Mouse (Mus musculus): ENCODE results near the gene Prr12. TPM values are rescaled to one million over a fixed set of nuclear protein-coding genes. Genes with fewer than 3 reads are reported as not detected.

Prr12 gene
- total RNA-seq, 2 experiments from 2014 or later, result 77.6 to 81.4 TPM

DNA sequence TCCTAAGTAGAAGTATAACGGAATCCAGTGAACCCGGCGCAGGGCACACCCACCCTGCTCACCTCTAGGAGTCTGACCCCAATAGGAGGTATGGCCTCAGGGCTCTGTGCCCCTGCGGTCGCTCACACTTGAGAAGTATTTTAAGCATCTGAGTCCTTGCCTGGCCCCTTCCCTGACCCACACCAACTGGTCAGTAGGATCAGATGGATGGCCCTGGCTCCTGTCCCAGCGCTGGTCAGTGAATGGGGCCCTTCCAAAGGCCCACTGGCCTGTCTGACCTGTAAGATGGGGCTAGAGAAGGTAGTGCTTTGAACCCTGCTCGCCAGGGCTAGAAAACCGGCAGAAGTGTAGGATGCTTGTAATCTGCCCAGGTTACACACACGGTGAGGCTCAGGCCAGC is 11.8 kb downstream of the Prr12 start:
- H3K27ac ChIP-seq, result no peak overlapping the region

DNA sequence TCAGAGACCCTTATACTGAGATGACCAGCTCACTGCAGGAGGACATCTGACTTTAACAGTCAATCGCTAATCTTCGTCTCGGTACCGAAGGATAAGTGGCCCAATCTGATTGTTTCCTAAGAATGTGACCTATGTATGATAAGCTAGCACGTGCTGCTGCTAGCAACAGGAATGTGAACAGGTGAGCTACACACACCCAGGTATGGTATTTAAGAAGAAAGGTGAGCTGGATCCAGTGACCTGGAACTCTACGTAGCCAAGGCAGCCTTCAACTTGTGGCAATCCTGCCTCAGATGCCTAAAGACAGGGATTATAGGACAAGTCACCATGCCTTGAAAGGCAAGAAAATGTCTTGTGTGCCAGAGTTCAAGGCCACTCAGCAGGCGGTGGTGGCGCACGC is 14.3 kb downstream of the Prr12 start:
- no peak for DNase-seq (ENCODE audit: low spot score in 2 of 2)
- no peak overlapping the region for H3K4me3 ChIP-seq
- H3K27ac ChIP-seq, result no peak overlapping the region
- no peak for TF ChIP-seq CTCF (conservative IDR thresholded peaks at IDR 0.05)

More for the DNA sequence above, 11.8 kb downstream of the Prr12 start:
- no peak for TF ChIP-seq CTCF (conservative IDR thresholded peaks at IDR 0.05)
- DNase-seq (ENCODE audit: low spot score in 2 of 2), result no peak
- no peak overlapping the region for H3K4me3 ChIP-seq

DNA sequence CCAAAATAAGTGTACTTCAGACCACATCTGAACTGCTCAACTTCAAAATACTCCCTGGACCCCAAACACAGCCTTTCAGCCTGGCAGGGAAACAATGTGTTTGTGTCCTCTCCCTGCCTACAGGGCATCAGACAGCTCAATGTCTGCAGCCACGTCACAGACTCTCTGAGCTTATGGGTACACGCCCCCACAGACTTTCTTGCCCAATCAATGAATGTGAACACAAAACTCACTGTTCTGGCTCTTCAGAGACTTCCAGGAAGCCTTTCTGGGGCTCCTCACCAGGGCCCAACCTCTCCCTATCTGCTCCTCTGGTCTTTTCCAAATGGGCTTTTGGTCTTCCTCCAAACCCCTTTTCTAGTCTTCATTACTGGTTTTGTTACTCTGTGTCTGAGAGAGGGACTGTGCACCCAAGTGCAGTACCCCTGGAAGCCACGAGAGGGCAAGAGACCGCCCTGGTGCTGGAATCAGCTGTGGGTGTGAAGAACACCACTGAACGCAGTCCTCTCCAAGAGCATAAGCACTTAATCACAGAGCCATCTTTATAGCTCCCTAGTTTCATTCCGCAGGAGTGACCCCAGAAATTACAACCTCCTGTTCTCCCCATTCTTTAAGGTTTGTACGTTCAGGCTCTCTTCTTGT is 14.8 kb downstream of the Prr12 start:
- H3K4me3 ChIP-seq, result no peak overlapping the region
- DNase-seq (ENCODE audit: low spot score in 2 of 2), result no peak
- peak; percentile 88 for TF ChIP-seq CTCF (conservative IDR thresholded peaks at IDR 0.05)
- H3K27ac ChIP-seq, result no peak overlapping the region

DNA sequence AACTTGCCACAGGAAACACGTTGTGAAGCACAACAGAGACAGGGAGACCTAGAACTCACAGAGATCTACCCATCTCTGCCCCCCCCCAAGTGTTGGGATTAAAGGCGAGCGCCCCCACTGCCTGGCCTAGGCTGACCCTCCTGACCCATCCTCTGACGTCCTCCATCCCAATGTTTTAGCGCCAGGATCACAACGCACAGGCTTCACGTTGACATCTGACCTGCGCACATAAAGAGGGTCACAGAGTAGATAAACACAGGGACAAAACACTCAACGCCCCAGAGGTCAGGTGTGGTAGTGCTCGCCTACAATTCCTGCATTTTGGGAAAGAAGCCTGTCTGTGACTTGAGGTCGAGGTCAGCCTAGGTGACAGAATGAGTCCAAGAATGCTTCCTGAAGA is 16.0 kb downstream of the Prr12 start:
- no peak; the same call in 1 of the 2 replicates for TF ChIP-seq CTCF (conservative IDR thresholded peaks at IDR 0.05)
- no peak overlapping the region for H3K4me3 ChIP-seq
- no peak overlapping the region for H3K27ac ChIP-seq
- DNase-seq (ENCODE audit: low spot score in 2 of 2), result no peak

DNA sequence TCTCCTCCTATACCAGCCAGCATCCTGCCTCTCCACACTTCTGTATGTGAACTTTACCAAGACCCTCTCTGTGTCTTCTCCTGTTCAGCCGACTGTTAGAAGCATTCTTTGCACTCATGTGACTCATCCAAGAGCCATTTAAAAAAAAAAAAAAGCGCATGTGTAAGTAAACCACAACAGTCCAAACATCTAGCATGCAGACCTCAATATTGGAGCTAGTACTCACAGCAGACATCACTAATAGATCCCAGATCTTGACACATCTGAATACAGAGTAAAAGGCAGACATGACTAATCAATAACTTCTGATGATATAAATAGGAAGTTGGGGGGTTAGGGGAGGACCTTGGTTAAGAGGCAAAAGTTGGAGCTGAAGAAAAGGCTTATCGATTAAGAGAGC is 17.1 kb downstream of the Prr12 start:
- Histone ChIP-seq H3K27ac (no peak overlapping the region), H3K4me3 (no peak overlapping the region)
- no peak for TF ChIP-seq CTCF (conservative IDR thresholded peaks at IDR 0.05)
- no peak for DNase-seq (ENCODE audit: low spot score in 2 of 2)

DNA sequence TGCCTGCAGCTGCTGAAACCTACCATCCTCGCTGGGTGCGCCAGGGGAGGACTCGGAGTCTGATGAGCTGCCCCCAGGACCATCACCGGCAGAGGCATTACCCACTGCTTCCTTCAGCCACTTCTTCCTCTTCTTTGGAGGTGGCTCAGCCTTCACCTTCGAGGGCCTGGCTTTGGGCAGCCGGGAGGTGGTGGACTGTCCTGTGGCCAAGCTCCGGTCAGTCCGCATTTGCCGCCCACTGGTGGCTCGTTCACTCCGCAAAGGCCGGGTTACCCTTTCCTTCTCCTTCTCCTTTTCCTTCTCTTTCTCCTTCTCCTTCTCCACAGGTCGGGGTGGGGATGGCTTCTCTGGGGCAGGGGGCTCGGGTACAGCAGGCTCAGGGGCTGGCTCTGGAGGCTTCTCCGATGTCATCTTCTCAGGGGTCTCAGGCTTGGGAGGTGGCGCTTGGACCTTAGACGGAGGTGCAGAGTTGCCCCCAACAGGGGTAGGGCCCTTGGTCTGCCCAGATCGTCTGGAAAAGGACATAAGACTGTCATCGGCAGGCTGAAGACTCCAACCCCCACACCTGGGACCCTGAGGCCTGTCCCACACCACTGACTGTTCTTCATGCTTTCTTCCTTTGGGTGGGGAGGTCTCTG is 18.8 kb downstream of the Prr12 start:
- Histone ChIP-seq H3K4me3 (no peak overlapping the region), H3K27ac (no peak overlapping the region)
- DNase-seq (ENCODE audit: low spot score in 2 of 2), result no peak
- TF ChIP-seq CTCF (conservative IDR thresholded peaks at IDR 0.05), result no peak

DNA sequence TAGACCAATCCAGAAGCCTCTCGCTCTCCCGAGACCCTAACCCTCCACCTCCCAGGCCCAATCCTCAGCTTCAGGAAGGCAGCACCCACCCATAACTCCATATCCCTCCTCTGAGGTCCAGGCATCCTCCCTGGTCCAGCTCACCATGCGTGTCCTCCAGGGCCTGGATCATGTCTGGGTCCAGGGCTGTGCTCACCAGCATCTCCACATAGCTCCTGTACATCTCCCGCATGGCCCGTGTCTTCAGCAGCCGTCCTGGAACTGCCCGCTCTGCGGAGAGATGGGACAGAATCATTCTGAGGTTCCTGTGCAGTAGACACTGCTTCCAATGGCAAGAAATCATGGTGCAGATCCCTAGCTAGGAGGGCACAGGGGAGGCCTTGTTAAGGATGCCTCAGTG is 21.8 kb downstream of the Prr12 start:
- no peak for TF ChIP-seq CTCF (conservative IDR thresholded peaks at IDR 0.05)
- H3K4me3 ChIP-seq, result no peak overlapping the region
- H3K27ac ChIP-seq, result no peak overlapping the region
- DNase-seq (ENCODE audit: low spot score in 2 of 2), result no peak

DNA sequence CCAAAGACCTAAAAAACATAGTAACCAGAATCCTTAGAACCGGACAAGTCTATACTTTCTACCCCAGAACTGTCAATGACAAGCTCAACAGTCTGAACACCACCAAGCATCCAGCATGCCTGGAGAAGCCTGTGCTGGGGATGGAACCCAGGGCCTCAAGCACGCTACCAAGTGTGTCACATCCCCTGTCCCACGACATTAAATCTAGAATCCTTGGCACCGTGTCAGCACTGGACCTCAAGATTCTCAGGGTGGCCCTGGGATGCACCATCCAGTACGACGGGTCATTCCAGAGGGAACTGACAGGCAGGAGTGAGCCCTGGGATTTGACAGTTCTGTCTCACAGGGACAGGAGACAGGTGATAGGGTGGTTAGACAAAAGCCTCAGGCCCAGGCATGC is 22.7 kb downstream of the Prr12 start:
- DNase-seq (ENCODE audit: low spot score in 2 of 2), result no peak
- no peak for TF ChIP-seq CTCF (conservative IDR thresholded peaks at IDR 0.05)
- Histone ChIP-seq H3K4me3 (no peak overlapping the region), H3K27ac (no peak overlapping the region)

DNA sequence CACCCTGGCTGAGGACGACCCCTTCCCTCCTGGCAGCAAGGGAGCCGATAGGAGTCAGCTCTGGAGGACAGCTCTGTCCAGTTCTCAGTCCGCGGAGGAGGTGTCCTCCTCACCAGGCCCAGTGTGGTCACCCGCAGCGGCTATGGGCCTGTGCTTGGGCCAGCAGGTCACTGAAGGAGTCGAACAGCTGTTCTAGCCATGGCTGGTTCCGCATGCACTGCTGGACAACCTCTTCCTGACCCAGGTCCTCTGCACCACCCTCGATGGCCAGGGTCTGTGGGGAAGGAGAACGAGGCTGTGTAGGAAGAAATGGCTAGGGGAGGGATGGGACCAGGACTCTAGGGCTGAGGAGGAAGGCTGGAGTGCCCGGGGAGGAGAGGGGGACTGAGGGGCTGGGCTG is 24.3 kb downstream of the Prr12 start:
- Histone ChIP-seq H3K4me3 (no peak overlapping the region), H3K27ac (no peak overlapping the region)
- no peak for DNase-seq (ENCODE audit: low spot score in 2 of 2)
- TF ChIP-seq CTCF (conservative IDR thresholded peaks at IDR 0.05), result no peak

DNA sequence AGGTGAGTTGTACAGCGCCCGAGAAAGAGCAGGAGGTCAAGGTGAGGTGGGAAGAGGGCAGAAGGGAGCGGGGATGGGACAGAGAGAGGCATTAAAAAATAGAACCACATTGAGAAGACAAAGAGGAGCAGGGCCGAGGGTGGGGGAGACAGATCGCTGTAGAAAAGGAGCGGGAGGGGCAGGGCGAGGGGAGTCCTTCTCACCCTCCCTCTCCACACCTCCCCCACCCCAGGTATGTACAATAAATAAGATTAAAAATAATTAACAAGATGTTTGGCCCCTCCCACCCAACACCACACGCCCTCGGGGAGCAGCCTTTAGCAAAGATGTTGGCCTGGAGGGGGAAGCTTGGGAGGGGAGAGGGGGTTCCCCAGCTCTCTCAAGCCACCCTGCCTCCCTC is 24.9 kb downstream of the Prr12 start:
- DNase-seq (ENCODE audit: low spot score in 2 of 2), result no peak
- TF ChIP-seq CTCF (conservative IDR thresholded peaks at IDR 0.05), result no peak
- H3K4me3 ChIP-seq, result no peak overlapping the region
- H3K27ac ChIP-seq, result no peak overlapping the region

DNA sequence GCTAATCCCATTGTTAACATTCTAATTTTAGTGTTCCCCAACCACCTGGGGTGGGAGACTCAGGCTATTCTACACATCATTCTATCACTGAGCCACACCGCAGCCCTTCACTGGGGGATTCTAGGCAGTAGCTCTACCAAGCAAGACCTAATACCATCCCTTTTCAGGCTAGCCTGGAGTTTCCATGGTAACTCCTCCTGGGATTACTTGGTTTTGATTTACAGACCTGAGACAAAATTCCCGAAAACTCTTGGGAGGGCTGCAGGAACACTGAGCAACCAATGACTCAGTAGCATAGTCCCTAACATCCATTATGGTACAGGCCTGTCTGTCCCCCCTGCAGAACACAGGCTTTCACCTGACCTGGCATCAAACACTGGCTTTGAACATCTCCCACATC is 26.4 kb downstream of the Prr12 start:
- Histone ChIP-seq H3K27ac (peak overlapping the region; percentile 73), H3K4me3 (no peak overlapping the region)
- no peak for DNase-seq (ENCODE audit: low spot score in 2 of 2)
- no peak for TF ChIP-seq CTCF (conservative IDR thresholded peaks at IDR 0.05)

DNA sequence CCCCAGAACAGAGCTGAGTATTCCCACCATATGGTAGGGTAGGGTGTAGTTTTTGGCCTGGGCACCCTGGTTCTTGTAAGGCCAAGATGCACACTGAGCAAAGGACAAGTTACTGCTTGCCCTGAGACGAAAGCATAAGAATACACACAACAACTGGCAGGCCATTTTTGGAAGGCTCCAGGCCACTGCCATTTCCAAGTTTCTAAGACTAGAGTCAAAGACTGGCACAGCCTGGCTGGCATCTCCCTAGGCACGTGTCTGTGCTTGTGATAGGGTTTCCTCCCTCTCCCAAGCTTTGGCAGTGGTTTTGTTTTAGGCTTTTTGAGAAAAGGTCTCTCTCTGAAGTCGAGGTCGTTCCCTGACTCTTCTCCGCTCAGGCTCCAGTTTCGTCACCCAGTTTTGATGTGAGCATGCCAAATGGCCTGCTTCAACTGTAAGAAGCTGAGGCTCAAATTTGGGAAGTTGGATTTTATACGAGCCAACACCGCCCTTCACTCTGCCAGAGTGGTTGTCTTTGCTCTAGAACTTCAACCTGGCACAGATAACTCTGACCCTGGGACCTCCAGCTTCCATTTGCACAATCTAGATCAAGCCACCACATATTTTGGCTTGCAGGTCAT is 27.0 kb downstream of the Prr12 start:
- TF ChIP-seq CTCF (conservative IDR thresholded peaks at IDR 0.05), result no peak
- no peak for DNase-seq (ENCODE audit: low spot score in 2 of 2)
- Histone ChIP-seq H3K4me3 (no peak overlapping the region), H3K27ac (peak overlapping the region; percentile 73)

DNA sequence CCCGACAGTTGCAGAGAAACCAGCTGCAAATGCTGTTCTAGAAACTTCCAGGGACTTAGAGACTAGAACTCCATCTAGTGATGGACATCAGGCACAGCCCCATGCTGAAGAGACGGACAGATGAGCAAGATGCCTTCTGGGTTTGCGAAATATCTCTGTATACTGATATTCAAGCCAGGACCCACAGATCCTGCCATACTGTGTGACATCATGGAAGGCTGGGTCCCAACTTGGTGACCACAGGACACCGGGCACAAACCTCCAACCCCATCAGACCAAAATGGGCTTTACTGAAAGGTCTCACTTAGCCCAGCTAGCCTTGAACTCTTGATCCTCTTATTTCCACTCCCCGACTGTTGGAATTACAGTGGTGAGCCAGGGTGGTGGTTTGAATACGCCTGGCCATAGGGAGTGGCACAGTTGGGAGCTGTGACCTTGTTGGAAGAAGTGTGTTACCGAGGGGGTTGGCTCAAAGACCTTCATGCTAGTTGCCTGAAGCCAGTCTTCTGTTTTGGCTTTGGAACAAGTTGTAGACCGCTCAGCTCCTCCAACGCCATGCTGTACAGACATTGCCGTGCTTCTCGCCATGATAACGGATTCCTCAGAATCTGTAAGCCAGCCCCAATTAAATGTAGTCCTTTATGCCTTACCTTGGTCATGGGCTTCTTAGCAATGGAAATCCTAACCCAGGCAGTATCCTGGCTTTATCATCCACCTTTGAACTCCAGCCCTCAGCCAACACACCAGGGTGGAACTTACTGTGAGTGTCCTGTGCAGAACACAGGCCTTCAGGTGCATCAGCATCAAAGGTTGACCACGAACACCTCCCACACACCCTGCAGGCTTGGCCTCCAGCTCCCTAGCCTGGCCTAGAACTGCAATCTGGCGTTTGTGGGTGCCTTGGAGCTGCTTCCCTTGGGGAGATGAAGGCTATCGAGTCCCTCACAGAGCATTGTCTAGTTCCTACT is 28.1 kb downstream of the Prr12 start:
- no peak for DNase-seq (ENCODE audit: low spot score in 2 of 2)
- peak overlapping the region; percentile 73 for H3K27ac ChIP-seq
- H3K4me3 ChIP-seq, result no peak overlapping the region
- TF ChIP-seq CTCF (conservative IDR thresholded peaks at IDR 0.05), result no peak
